Mouse (Mus musculus) CD4-positive helper T cell, adult 2 months (primary cell): ENCODE data around the gene Itpkc.

Experiments
- DNase-seq: peaks from one replicate; pipeline ENCODE4 v3.0.0-alpha.2; 2012; ENCODE audit warnings: low read depth, missing footprints, low spot score

The Itpkc gene

GRCm38 (mm10) chr7:27237527-27237926 lies 9.1 kb upstream of the Itpkc start:
- DNase-seq = no peak

GRCm38 (mm10) chr7:27235726-27236125 lies 7.3 kb upstream of the Itpkc start:
- DNase-seq = no peak

- no peak for DNase-seq
These were observed 4.8 kb upstream of the Itpkc start for GRCm38 (mm10) chr7:27233300-27233699.

- DNase-seq = peak; percentile 93
These were observed 4.4 kb upstream of the Itpkc start, which contains the start of gene Coq8b for GRCm38 (mm10) chr7:27232781-27233281. Gene Coq8b, plus strand, starts transcription at chr7:27233023.

GRCm38 (mm10) chr7:27231693-27232331 lies 3.4 kb upstream of the Itpkc start:
- DNase-seq = no peak

- DNase-seq = peak; percentile 41
These were observed 2.3 kb upstream of the Itpkc start for GRCm38 (mm10) chr7:27230781-27231180.

- DNase-seq = no peak
These were observed 404 bp upstream of the Itpkc start for GRCm38 (mm10) chr7:27228865-27229264.

GRCm38 (mm10) chr7:27227676-27228075 lies 785 bp downstream of the Itpkc start:
- no peak for DNase-seq

- DNase-seq = no peak
These were observed 1.2 kb downstream of the Itpkc start for GRCm38 (mm10) chr7:27227276-27227675.

GRCm38 (mm10) chr7:27224877-27225575 lies 3.4 kb downstream of the Itpkc start:
- no peak for DNase-seq

- no peak for DNase-seq
These were observed 5.9 kb downstream of the Itpkc start for GRCm38 (mm10) chr7:27222538-27222937.

- DNase-seq = no peak
These were observed 6.5 kb downstream of the Itpkc start for GRCm38 (mm10) chr7:27221939-27222338.

GRCm38 (mm10) chr7:27219937-27220336 lies 8.5 kb downstream of the Itpkc start:
- DNase-seq = no peak

- DNase-seq = no peak
These were observed 9.9 kb downstream of the Itpkc start for GRCm38 (mm10) chr7:27218586-27218985.

- no peak for DNase-seq
These were observed 15.8 kb downstream of the Itpkc start for GRCm38 (mm10) chr7:27212626-27213025.

- no peak for DNase-seq
These were observed 24.6 kb downstream of the Itpkc start for GRCm38 (mm10) chr7:27203730-27204449.

GRCm38 (mm10) chr7:27198779-27199178 lies 29.7 kb downstream of the Itpkc start:
- DNase-seq = no peak

GRCm38 (mm10) chr7:27198355-27198754 lies 30.1 kb downstream of the Itpkc start:
- no peak for DNase-seq

GRCm38 (mm10) chr7:27197634-27198033 lies 30.8 kb downstream of the Itpkc start:
- no peak for DNase-seq

- no peak for DNase-seq
These were observed 31.3 kb downstream of the Itpkc start for GRCm38 (mm10) chr7:27197136-27197535.

- DNase-seq = peak; percentile 99
These were observed 32.5 kb downstream of the Itpkc start, which contains the start of the genes BC024978 and Snrpa for GRCm38 (mm10) chr7:27195681-27196611. Gene BC024978, plus strand, starts transcription at chr7:27195781. Gene Snrpa, minus strand, starts transcription at chr7:27196271.
